ENCODE assay signal across 8 mouse cellular contexts in genomic region chr19:43440112-43440737, GRCm38 (mm10). TPM values are rescaled to one million over a fixed set of nuclear protein-coding genes. Genes with fewer than 3 reads are reported as not detected.
DNase-seq lines count a peak whose midpoint lies in the region; ATAC-seq and TF ChIP-seq lines count a peak whose summit lies in the region.

Cnnm1 (plus strand) TSS chr19:43440436.

- peaks cover 16% of the 10 kb centered on the region for H3K4me1 ChIP-seq in embryonic facial prominence, embryonic 13.5 days
- H3K4me1 ChIP-seq in heart, postnatal 0 days (ENCODE audit: control insufficient read depth, insufficient read depth) = peaks cover 9% of the 10 kb centered on the region
- H3K4me1 ChIP-seq in liver, embryonic 15.5 days (replicated peaks) = peaks cover 8% of the 10 kb centered on the region; the same call in 1 of the 2 replicates

- peak within 1 kb of the TSS; percentile 73 for H3K4me3 ChIP-seq in embryonic facial prominence, embryonic 13.5 days
- peak within 1 kb of the TSS; percentile 66 for H3K4me3 ChIP-seq in heart, postnatal 0 days (ENCODE audit: low read depth, low read length)
- H3K4me3 ChIP-seq in liver, embryonic 15.5 days (replicated peaks) = peak within 1 kb of the TSS; percentile 48

- no peak for TF ChIP-seq CTCF in heart, postnatal 0 days (IDR thresholded peaks at IDR 0.05; ENCODE audit: low read depth)

- peak within 1 kb of the TSS; percentile 99 for H3K4me2 ChIP-seq in embryonic facial prominence, embryonic 13.5 days
- peak within 1 kb of the TSS; percentile 99 for H3K4me2 ChIP-seq in heart, postnatal 0 days (ENCODE audit: low read depth, low read length)
- H3K4me2 ChIP-seq in liver, embryonic 15.5 days = peak within 1 kb of the TSS; percentile 71

- peak within 1 kb of the TSS; percentile 78 for H3K9ac ChIP-seq in embryonic facial prominence, embryonic 13.5 days
- H3K9ac ChIP-seq in heart, postnatal 0 days (replicated peaks; ENCODE audit: low read depth, low read length) = no peak within 1 kb of the TSS
- no peak within 1 kb of the TSS for H3K9ac ChIP-seq in liver, embryonic 15.5 days

- peaks cover 3% of the 10 kb centered on the region; the same call in 1 of the 2 replicates for H3K9me3 ChIP-seq in embryonic facial prominence, embryonic 13.5 days
- H3K9me3 ChIP-seq in heart, postnatal 0 days (replicated peaks; ENCODE audit: control insufficient read depth, low read length) = no peaks in the 10 kb centered on the region
- H3K9me3 ChIP-seq in liver, embryonic 15.5 days (replicated peaks) = no peaks in the 10 kb centered on the region

- peak; percentile 5 for DNase-seq in CD4-positive helper T cell, adult 2 months (ENCODE audit: low read depth, low spot score)
- peak; percentile 44 to 49 for DNase-seq in adrenal gland, postnatal 36 days
- DNase-seq in heart, postnatal 0 days (ENCODE audit: low spot score) = peak; percentile 33
- DNase-seq in kidney, postnatal 4 days = peak; percentile 62 to 76
- DNase-seq in retina, postnatal 1 day = peak; percentile 88
- DNase-seq in T-cell, adult 2 months (ENCODE audit: low spot score) = no peak

- no peaks in the 10 kb centered on the region for H3K36me3 ChIP-seq in embryonic facial prominence, embryonic 13.5 days
- no peaks in the 10 kb centered on the region for H3K36me3 ChIP-seq in heart, postnatal 0 days (replicated peaks; ENCODE audit: control insufficient read depth, insufficient read depth, low read length)
- no peaks in the 10 kb centered on the region for H3K36me3 ChIP-seq in liver, embryonic 15.5 days (replicated peaks)

- TF ChIP-seq EP300 in heart, postnatal 0 days (IDR thresholded peaks at IDR 0.05; ENCODE audit: low read depth) = no peak

- ATAC-seq in embryonic facial prominence, embryonic 13.5 days (ENCODE audit: insufficient number of reproducible peaks, insufficient read depth, low FRiP score, low TSS enrichment, low read depth) = peak; percentile 77
- peak; percentile 62; the same call in 1 of the 2 replicates for ATAC-seq in heart, postnatal 0 days (ENCODE audit: insufficient read depth, low read depth)
- no peak for ATAC-seq in liver, embryonic 15.5 days (ENCODE audit: insufficient read depth)

- peak within 1 kb of the TSS; percentile 68 for H3K27ac ChIP-seq in embryonic facial prominence, embryonic 13.5 days
- H3K27ac ChIP-seq in heart, postnatal 0 days (ENCODE audit: low read depth) = no peak within 1 kb of the TSS
- no peak within 1 kb of the TSS for H3K27ac ChIP-seq in liver, embryonic 15.5 days (replicated peaks)

- WGBS in embryonic facial prominence, embryonic 13.5 days = under 1% methylated on average over 37 of the region's 51 CpGs
- WGBS in heart, postnatal 0 days = under 1% methylated on average over 37 of the region's 51 CpGs
- WGBS in liver, embryonic 15.5 days (ENCODE audit: insufficient replicate concordance) = 2% methylated on average over 49 of the region's 51 CpGs

- peaks cover 56% of the 10 kb centered on the region for H3K27me3 ChIP-seq in embryonic facial prominence, embryonic 13.5 days
- H3K27me3 ChIP-seq in heart, postnatal 0 days (ENCODE audit: control insufficient read depth, insufficient read depth, low read length) = peaks cover 53% of the 10 kb centered on the region
- H3K27me3 ChIP-seq in liver, embryonic 15.5 days = peaks cover 67% of the 10 kb centered on the region

RNA-seq across cellular contexts. Expression of gene Cnnm1, which starts in this region (rescaled TPM):
- under 1 TPM; 0.10 to 0.16 TPM for total RNA-seq in adrenal gland, postnatal 36 days (2021)
- polyA plus RNA-seq in embryonic facial prominence, embryonic 13.5 days (2015; fragmentation: Nextera tagmentation; extraction: Ambion mirVana) = 2.8 and 3.6 TPM in 2 replicates
- 0.12 TPM in 1 of 2 replicates, not detected in the other for total RNA-seq in heart, postnatal 0 days (2014; rRNA removed; ENCODE audit: low replicate concordance)
- 0.03 TPM in 1 of 2 replicates, not detected in the other for polyA plus RNA-seq in heart, postnatal 0 days (2015; fragmentation: Nextera tagmentation; extraction: Ambion mirVana)
- polyA plus RNA-seq in liver, embryonic 15.5 days (2015; fragmentation: Nextera tagmentation; extraction: Ambion mirVana) = 0.12 and 0.21 TPM in 2 replicates

Comparison
In these comparisons a context has a peak if more than half of its experiments do, and no peak if none do; other contexts are left out.
1. Peak in DNase-seq in adrenal gland, postnatal 36 days; RNA of the gene not detected or under 1 TPM.
2. Peak in DNase-seq, ATAC-seq, H3K4me3 ChIP-seq and H3K4me2 ChIP-seq in heart, postnatal 0 days; RNA of the gene not detected or under 1 TPM.